Mouse (Mus musculus) midbrain, embryonic 16.5 days (tissue): ENCODE measurements around the gene Cd44. TPM values are rescaled to one million over a fixed set of nuclear protein-coding genes. Genes with fewer than 3 reads are reported as not detected.

Source experiments
- ATAC-seq: fragments of 200-750 bp; cut with Nextera tagmentation; 2 replicates; pipeline ENCODE4 v1.8.0; 2017; ENCODE audit warnings: moderate TSS enrichment
- H3K27ac ChIP-seq: fragments of 300-500 bp; sonication (generic); 2 replicates; pipeline ENCODE4 v1.5.1; 2014; ENCODE audit warnings: mild to moderate bottlenecking, low read length, mixed read lengths
- H3K27me3 ChIP-seq: fragments of 300-500 bp; sonication (generic); 2 replicates; pipeline ENCODE4 v1.6.1; 2014; ENCODE audit warnings: low read depth, low read length, mixed read lengths; ENCODE audit not compliant: control insufficient read depth, insufficient read depth
- H3K36me3 ChIP-seq: fragments of 300-500 bp; sonication (generic); 2 replicates; pipeline ENCODE4 v1.6.1; 2014; ENCODE audit warnings: mild to moderate bottlenecking, low read length, moderate library complexity, mixed read lengths; ENCODE audit not compliant: control insufficient read depth, insufficient read depth
- H3K4me1 ChIP-seq: fragments of 300-500 bp; sonication (generic); 2 replicates; pipeline ENCODE4 v1.6.1; 2014; ENCODE audit warnings: mild to moderate bottlenecking, low read length, mixed read lengths; ENCODE audit not compliant: control insufficient read depth, insufficient read depth
- H3K4me2 ChIP-seq: fragments of 300-500 bp; sonication (generic); 2 replicates; pipeline ENCODE4 v1.6.1; 2014; ENCODE audit warnings: mild to moderate bottlenecking, low read length, mixed read lengths
- H3K4me3 ChIP-seq: fragments of 300-500 bp; sonication (generic); 2 replicates; pipeline ENCODE4 v1.5.1; 2014; ENCODE audit warnings: low read depth, mild to moderate bottlenecking, low read length, moderate library complexity, mixed read lengths
- H3K9ac ChIP-seq: fragments of 300-500 bp; sonication (generic); 2 replicates; pipeline ENCODE4 v1.6.1; 2014; ENCODE audit warnings: low read depth, low read length, mixed read lengths
- H3K9me3 ChIP-seq: fragments of 300-500 bp; sonication (generic); replicated peaks from 2 replicates; pipeline ENCODE4 v1.6.1; 2014; ENCODE audit warnings: mild to moderate bottlenecking, low read length, mixed read lengths; ENCODE audit not compliant: control insufficient read depth, poor library complexity, severe bottlenecking
- WGBS: fragments of 180-500 bp; shearing (Covaris S2); extraction: QIAGEN DNeasy Blood & Tissue Kit; methylation state at CpG from one replicate; pipeline ENCODE4 v1.1.7; 2014; 5-methylcytosine and 5-hydroxymethylcytosine counted together
- polyA plus RNA-seq: library from polyadenylated mRNA; unstranded; fragments of >200 nt; fragmentation: Nextera tagmentation; extraction: Ambion mirVana; gene quantifications from 2 replicates; pipeline ENCODE4 v1.2.1, GENCODE M21; 2015

Cd44 gene
- polyA plus RNA-seq, 1 experiment from 2014 or later: 2.5 TPM

DNA sequence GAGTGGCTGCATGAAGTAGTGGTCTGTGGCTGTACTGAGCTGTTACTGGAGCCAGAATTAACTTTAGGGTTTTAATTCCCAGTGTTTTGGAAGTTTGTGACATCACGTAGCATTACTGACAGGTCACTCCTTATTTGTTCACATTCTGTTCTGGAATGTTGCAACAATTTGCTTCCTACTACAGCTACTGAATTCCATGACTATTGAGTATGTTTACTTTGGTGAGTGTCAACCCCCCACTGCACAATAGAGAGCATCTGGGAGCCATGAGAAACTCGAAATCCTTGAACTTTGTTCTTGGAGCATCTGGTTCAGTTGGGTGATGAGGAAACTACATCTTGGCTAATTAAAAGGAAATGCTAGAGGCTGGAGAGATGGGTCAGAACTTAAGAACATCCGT lies 22.2 kb upstream of the Cd44 start:
- Histone ChIP-seq H3K9ac (no peak overlapping the region), H3K4me1 (no peaks in the 10 kb centered on the region), H3K4me3 (no peak overlapping the region), H3K9me3 (no peaks in the 10 kb centered on the region), H3K4me2 (no peak overlapping the region), H3K36me3 (no peaks in the 10 kb centered on the region), H3K27me3 (no peaks in the 10 kb centered on the region), H3K27ac (no peak overlapping the region)
- 76% methylated on average over 3 of the region's 3 CpGs for WGBS
- no peak for ATAC-seq

DNA sequence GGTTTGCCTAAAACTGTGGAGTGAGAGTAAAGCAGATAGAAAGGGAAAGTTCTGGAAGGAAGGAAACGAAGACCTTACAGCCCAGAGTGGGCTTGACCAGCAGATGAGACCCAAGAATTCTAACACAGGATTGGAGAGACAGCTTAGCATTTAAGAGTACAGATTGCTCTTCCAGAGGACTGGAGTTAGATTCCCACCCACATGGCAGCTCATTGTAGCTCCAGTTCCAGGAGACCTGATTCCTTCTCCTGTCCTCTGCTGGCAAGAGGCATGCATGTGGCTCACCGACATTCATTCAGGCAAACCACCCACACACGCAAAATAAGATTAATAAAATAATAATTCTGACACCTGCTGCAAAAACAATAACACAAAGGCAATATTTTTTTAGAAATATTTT lies 20.6 kb upstream of the Cd44 start:
- Histone ChIP-seq H3K27ac (no peak overlapping the region), H3K36me3 (no peaks in the 10 kb centered on the region), H3K4me2 (no peak overlapping the region), H3K9me3 (no peaks in the 10 kb centered on the region), H3K9ac (no peak overlapping the region), H3K4me1 (no peaks in the 10 kb centered on the region), H3K4me3 (no peak overlapping the region), H3K27me3 (no peaks in the 10 kb centered on the region)
- 95% methylated on average over 3 of the region's 3 CpGs for WGBS
- ATAC-seq: no peak

DNA sequence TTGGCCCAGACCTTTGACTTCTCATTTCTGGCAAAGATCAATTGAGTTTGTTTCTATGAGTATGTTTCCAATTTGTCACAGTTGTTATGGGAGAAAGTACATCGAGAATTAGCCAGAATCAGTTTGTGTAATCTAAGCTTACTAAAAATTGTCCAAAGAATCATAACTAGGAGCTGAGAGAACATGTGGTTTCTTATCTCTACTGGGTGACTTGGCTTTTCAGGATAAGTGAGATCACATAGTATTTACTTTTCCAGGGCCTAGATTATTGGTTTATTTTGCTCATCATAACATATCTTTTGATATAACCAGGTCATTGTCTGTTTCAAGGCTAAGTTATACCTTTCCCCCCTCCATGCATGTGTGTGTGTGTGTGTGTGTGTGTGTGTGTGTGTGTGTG lies 16.8 kb upstream of the Cd44 start:
- no peak for ATAC-seq
- no peak overlapping the region for H3K9ac ChIP-seq

DNA sequence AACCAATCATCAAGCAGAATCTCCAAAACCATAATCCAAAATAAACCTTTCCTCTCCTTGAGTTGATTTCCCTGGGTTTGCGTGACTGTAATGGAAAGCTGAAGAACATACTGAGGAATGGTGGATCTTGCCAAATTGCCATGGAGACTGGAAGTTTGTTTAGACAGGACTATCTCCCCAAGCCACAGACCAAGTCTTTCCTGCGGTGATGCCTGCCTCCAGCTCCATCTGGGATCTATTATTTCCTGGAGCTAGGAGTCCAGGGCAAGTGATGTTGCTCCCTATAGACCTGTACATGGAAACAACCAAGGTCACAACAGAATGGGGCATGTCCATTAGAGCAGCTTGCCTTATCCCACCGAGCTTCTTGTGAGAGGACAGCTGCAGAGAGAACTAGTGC lies 15.1 kb upstream of the Cd44 start:
- Histone ChIP-seq H3K27me3 (no peaks in the 10 kb centered on the region), H3K4me3 (no peak overlapping the region), H3K4me1 (no peaks in the 10 kb centered on the region), H3K9me3 (no peaks in the 10 kb centered on the region), H3K36me3 (no peaks in the 10 kb centered on the region), H3K27ac (no peak overlapping the region), H3K9ac (no peak overlapping the region), H3K4me2 (no peak overlapping the region)
- 74% methylated on average over 3 of the region's 3 CpGs for WGBS
- no peak for ATAC-seq

More for the DNA sequence above, 16.8 kb upstream of the Cd44 start:
- Histone ChIP-seq H3K4me3 (no peak overlapping the region), H3K36me3 (no peaks in the 10 kb centered on the region), H3K4me1 (no peaks in the 10 kb centered on the region), H3K27me3 (no peaks in the 10 kb centered on the region), H3K4me2 (no peak overlapping the region), H3K27ac (no peak overlapping the region), H3K9me3 (no peaks in the 10 kb centered on the region)
- whole genome bisulfite sequencing: 93% methylated on average over 1 of the region's 1 CpGs

DNA sequence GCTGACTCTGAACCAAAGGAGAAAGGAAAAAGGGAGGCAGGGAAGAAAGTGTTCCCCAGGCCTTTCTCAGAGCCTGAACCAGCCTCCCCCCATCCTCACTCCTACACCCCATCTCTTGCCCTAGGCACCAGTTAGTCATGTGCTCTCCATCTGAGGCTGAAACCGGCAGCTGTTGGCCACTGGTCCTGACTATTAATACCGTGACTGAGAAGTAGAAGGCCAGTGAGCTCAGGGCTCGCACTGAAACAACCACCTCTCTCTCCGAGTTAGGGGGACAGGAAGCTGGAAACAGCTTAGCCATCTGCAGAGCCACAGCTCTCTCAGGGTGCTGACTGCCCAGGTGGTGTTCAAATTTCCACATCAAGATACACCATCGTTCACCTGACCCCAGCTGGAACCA lies 13.2 kb upstream of the Cd44 start:
- 79% methylated on average over 5 of the region's 5 CpGs for WGBS
- no peak for ATAC-seq
- H3K4me3 ChIP-seq: no peak overlapping the region
- no peak overlapping the region for H3K9ac ChIP-seq
- H3K27me3 ChIP-seq: no peaks in the 10 kb centered on the region
- H3K9me3 ChIP-seq: no peaks in the 10 kb centered on the region
- H3K4me2 ChIP-seq: no peak overlapping the region
- H3K27ac ChIP-seq: no peak overlapping the region
- no peaks in the 10 kb centered on the region for H3K4me1 ChIP-seq
- H3K36me3 ChIP-seq: no peaks in the 10 kb centered on the region

DNA sequence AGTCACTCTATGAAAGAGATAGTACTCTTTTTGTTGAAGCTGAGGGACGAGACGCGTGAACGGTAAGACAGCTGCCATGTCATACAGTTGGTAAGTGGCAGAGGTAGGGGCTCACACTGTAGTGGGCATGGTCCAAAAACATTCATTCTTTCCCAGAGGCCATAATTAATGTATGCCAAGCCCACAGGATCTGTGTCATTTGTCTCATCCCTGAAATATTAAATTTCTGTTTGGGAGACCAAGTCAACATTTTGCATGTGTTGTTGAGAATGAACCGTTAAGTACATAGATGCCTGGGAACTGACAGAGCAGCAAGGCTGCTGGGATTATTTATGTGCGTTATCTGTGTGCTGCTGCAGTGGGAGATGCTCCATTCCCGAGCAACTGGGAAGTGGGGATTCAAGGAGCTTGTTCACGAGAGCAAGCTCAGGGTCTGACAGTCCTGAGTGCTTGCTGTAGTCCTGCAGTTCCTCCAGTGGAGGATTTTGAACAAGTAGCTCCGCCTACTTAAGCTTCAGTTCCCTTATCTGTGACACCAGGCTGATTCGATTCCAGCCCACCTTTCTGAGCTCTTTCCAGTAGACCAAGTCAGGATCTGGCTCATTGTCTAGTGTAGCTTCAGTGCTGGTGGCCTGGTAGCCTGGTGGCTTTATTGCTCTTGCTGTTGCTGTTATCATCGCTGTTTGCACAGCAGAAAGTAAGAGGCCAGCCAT lies 12.5 kb upstream of the Cd44 start:
- H3K27me3 ChIP-seq: no peaks in the 10 kb centered on the region

DNA sequence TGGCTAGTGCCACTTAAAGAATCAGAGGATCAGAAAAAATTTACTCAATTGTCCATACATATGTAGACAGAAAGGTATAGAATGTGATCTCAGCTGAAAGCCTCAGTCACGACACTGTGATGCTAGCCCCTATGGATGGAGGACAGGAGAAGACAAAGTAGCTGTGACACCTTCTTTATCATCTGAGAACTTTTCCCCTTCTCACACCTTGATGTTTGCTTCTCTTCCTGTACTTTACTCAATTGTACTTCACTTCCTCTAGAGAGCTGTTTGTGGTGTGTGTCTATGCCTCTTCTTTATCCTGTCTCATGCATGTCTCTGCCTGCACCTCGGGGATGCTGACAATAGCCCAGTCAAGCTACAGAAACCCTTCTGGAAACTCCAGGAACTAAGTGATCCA lies 11.5 kb upstream of the Cd44 start:
- no peak overlapping the region for H3K4me2 ChIP-seq
- no peak for ATAC-seq
- no peak overlapping the region for H3K9ac ChIP-seq
- H3K36me3 ChIP-seq: no peaks in the 10 kb centered on the region
- WGBS: 59% methylated on average over 2 of the region's 2 CpGs
- no peak overlapping the region for H3K4me3 ChIP-seq
- no peaks in the 10 kb centered on the region for H3K27me3 ChIP-seq
- no peak overlapping the region for H3K27ac ChIP-seq
- H3K9me3 ChIP-seq: no peaks in the 10 kb centered on the region
- H3K4me1 ChIP-seq: no peaks in the 10 kb centered on the region

More for the DNA sequence above, 12.5 kb upstream of the Cd44 start:
- H3K9ac ChIP-seq: no peak overlapping the region
- no peaks in the 10 kb centered on the region for H3K4me1 ChIP-seq
- 77% methylated on average over 11 of the region's 11 CpGs for WGBS
- no peaks in the 10 kb centered on the region for H3K9me3 ChIP-seq
- H3K27ac ChIP-seq: no peak overlapping the region
- H3K4me3 ChIP-seq: no peak overlapping the region
- ATAC-seq: no peak
- no peaks in the 10 kb centered on the region for H3K36me3 ChIP-seq
- H3K4me2 ChIP-seq: no peak overlapping the region

DNA sequence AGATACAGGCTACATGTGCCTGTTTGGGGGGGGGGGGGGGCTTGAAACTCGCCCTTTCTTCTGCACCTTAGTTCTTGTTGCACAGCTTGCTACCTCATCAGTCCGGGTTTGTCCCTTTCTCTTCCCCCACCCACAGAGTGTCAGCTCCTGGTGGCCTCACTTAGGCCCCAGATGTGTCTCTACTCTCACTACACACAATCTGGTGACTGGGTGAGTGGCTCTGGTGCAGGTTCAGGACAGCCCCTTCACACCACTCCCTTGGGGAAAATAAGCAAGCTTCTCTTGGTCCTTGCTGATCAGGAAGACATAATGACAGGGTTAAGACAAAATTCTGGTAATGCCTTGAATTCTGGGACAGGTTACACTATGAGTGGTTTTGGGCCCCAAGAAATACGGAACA lies 11.0 kb upstream of the Cd44 start:
- 70% methylated on average over 3 of the region's 3 CpGs for WGBS
- no peak overlapping the region for H3K4me3 ChIP-seq
- no peak for ATAC-seq

DNA sequence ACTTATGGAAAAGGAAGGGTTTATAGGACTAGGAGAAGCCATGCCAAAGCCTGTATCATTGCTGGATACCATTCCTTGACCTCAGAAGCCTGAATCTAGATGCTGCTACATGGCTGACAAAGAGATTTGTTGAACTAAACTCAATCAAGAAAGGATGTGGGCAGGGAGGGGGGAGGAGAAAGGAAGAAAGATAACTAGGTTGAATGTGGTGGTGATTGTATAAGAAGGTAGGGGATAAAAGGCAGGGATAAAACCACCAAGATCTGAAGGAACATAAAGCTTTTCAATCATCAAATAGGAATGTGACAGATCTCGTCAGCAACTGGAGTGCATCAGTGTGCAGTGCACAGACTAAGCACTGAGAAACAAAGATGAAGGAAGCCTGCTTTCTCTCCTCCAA lies 7.9 kb upstream of the Cd44 start:
- H3K27me3 ChIP-seq: no peaks in the 10 kb centered on the region
- H3K36me3 ChIP-seq: no peaks in the 10 kb centered on the region
- no peak overlapping the region for H3K9ac ChIP-seq
- no peak overlapping the region for H3K4me3 ChIP-seq
- no peaks in the 10 kb centered on the region for H3K9me3 ChIP-seq
- no peak for ATAC-seq
- no peak overlapping the region for H3K4me2 ChIP-seq
- no peaks in the 10 kb centered on the region for H3K4me1 ChIP-seq
- WGBS: 84% methylated on average over 1 of the region's 1 CpGs
- H3K27ac ChIP-seq: no peak overlapping the region

More for the DNA sequence above, 11.0 kb upstream of the Cd44 start:
- H3K36me3 ChIP-seq: no peaks in the 10 kb centered on the region
- H3K9me3 ChIP-seq: no peaks in the 10 kb centered on the region
- H3K4me1 ChIP-seq: no peaks in the 10 kb centered on the region
- H3K9ac ChIP-seq: no peak overlapping the region
- no peak overlapping the region for H3K27ac ChIP-seq
- no peak overlapping the region for H3K4me2 ChIP-seq
- H3K27me3 ChIP-seq: no peaks in the 10 kb centered on the region
